Mouse (Mus musculus): ENCODE data around the gene Trpm5. TPM values are rescaled to one million over a fixed set of nuclear protein-coding genes. Genes with fewer than 3 reads are reported as not detected.

Trpm5 gene
- polyA plus RNA-seq, 1 experiment = 0.03 TPM

DNA sequence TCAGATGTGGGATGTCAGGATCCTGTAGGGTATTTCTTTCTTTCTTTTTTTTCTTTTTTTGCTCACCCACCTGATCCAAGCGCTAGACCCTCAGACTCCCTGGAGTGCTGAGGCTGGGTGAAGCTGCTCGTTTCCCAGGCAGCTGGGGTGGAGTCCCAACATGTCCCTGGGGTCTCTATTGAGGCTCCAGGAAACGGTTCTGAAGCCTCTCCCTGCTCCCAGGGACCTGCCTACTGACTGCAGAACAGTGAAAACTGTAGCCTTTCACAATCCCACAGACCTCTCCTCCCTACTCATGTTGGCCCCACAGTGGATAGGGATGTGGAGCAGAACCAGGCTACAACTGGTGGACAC, 39.9 kb downstream of the Trpm5 start:
- WGBS = 30% methylated on average over 3 of the region's 3 CpGs
- peak overlapping the region; percentile 91 for H3K4me3 ChIP-seq (ENCODE audit: insufficient read depth, low read depth, low read length)

DNA sequence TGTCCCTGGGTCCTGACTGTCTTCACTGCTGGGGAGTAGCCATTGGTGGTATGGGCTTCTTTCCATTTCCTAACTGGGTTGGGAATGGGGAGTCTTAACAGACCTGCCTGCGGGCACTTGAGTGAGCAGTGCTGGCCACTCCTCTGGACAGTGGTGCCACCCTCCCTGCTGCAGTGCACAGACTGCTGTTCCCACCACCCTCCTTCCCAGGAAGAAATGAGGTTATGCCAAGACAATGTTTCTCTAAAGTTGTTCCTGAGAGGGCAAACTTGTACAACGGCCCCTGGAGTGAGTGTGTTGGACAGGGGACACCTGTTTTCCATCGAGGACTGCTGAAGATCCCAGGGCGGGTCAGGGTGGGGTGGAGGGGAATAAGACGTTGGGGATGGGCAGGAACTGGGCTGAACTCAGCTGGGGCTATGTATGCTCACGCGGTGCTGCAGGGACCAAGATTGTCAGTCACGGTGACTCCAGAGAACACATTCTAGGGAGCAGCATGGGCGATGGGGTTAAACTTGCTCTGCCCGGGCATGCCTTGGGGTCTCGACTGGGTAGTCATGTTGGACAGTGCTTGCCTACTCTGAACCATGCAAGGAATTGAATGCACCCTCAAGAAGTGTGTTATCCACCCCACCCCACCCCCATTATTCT, 40.4 kb downstream of the Trpm5 start:
- DNase-seq = peak; percentile 24
- Histone ChIP-seq H3K27ac (ENCODE audit: insufficient read depth, low read depth, low read length) (peak overlapping the region; percentile 32; the same call in 1 of the 2 replicates), H3K4me3 (ENCODE audit: insufficient read depth, low read depth, low read length) (peak overlapping the region; percentile 91), H3K4me1 (ENCODE audit: control insufficient read depth, insufficient read depth, low read length) (peaks cover 61% of the 10 kb centered on the region), H3K27me3 (replicated peaks; ENCODE audit: control insufficient read depth, insufficient read depth, low read length) (no peaks in the 10 kb centered on the region), H3K36me3 (ENCODE audit: control insufficient read depth, insufficient read depth, low read length) (no peaks in the 10 kb centered on the region)
- TF ChIP-seq POLR2A (IDR thresholded peaks at IDR 0.05; ENCODE audit: low read depth, low read length) (no peak), CTCF (conservative IDR thresholded peaks at IDR 0.05; ENCODE audit: insufficient read depth, insufficient read length, low read depth, low read length) (no peak)
- WGBS = 9% methylated on average over 11 of the region's 11 CpGs

More for the DNA sequence above, 39.9 kb downstream of the Trpm5 start:
- Histone ChIP-seq H3K4me1 (ENCODE audit: control insufficient read depth, insufficient read depth, low read length) (peaks cover 56% of the 10 kb centered on the region), H3K27ac (ENCODE audit: insufficient read depth, low read depth, low read length) (peak overlapping the region; percentile 61), H3K27me3 (replicated peaks; ENCODE audit: control insufficient read depth, insufficient read depth, low read length) (no peaks in the 10 kb centered on the region), H3K36me3 (ENCODE audit: control insufficient read depth, insufficient read depth, low read length) (no peaks in the 10 kb centered on the region)
- no peak for DNase-seq
- TF ChIP-seq POLR2A (IDR thresholded peaks at IDR 0.05; ENCODE audit: low read depth, low read length) (no peak), CTCF (conservative IDR thresholded peaks at IDR 0.05; ENCODE audit: insufficient read depth, insufficient read length, low read depth, low read length) (no peak)

DNA sequence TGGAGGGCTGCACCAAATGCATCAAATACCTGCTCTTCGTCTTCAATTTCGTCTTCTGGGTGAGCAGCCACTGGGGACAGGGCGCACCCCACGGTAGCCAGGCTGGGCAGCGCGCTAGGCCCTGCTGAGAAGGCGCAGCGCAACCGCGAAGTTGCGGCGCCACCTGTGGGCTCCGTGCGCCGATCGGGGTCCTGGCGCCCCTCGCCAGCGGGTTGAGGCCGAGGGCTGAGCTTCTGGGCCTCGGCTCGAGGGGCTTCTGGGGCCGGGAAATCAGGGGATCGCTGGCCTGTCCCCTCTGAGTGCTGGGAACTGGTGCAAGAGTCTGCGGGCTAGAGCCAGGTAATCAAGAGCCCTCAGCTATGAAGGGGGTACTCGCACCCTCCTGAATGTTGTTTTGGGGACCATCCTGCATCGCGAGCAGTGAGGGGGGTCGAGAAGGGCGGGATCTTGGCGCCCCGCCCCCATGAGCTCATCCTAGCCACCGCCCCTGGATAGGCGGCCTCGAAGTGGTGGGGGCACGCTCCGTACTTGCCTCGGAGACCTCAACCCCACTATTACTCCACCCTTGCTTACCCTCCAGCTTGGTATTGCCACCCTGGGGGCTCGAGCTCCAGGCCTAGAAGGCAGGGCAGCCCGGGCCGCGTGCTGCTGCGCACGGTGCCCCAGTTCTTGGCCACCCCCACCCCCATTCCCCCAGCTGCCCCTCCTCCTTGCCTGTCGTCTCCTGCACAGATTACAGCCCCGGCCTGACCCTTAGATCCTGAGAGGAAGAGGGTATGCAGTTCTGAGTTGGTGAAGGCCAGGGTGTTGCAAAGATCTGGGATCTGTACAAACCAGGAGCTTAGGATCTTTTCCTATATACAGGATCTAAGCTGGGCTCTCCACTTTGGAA, 41.2 kb downstream of the Trpm5 start:
- H3K27ac ChIP-seq (ENCODE audit: insufficient read depth, low read depth, low read length) = peak overlapping the region; percentile 92
- under 1% methylated on average over 46 of the region's 46 CpGs for WGBS
- no peaks in the 10 kb centered on the region for H3K36me3 ChIP-seq (ENCODE audit: control insufficient read depth, insufficient read depth, low read length)
- H3K4me1 ChIP-seq (ENCODE audit: control insufficient read depth, insufficient read depth, low read length) = peaks cover 61% of the 10 kb centered on the region
- no peak for TF ChIP-seq POLR2A (IDR thresholded peaks at IDR 0.05; ENCODE audit: low read depth, low read length)
- TF ChIP-seq CTCF (conservative IDR thresholded peaks at IDR 0.05; ENCODE audit: insufficient read depth, insufficient read length, low read depth, low read length) = 0 out of 2 replicates have a peak, but pooled peaks have one; percentile 21
- H3K27me3 ChIP-seq (replicated peaks; ENCODE audit: control insufficient read depth, insufficient read depth, low read length) = no peaks in the 10 kb centered on the region
- peak overlapping the region; percentile 91 for H3K4me3 ChIP-seq (ENCODE audit: insufficient read depth, low read depth, low read length)
- DNase-seq = peak; percentile 68

DNA sequence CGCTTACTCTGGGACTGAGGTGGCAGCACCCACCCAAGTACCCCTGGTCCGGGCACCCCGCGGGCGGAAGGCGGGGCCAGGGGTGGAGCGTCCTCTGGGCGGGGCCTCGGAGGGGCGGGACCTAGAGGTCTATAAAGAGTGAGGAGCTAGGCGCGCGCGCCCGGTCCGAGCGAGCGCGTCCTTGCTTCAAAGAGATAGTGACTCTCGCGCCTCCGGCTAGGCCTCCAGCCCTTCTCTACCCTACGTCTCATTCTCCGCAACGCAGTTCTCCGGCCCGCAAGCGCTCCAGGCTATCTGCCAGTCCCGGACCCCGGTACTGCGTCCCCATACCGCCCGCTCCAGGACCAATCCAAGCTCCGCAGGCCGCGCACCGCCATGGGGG, 41.8 kb downstream of the Trpm5 start, which contains the start of gene Cd81:
Cd81 (plus strand) TSS at position 114 of the 382 bp plus-strand sequence.
- WGBS = 1% methylated on average over 37 of the region's 37 CpGs
- Histone ChIP-seq H3K27ac (ENCODE audit: insufficient read depth, low read depth, low read length) (peak within 1 kb of the TSS; percentile 92), H3K27me3 (replicated peaks; ENCODE audit: control insufficient read depth, insufficient read depth, low read length) (no peaks in the 10 kb centered on the region), H3K36me3 (ENCODE audit: control insufficient read depth, insufficient read depth, low read length) (no peaks in the 10 kb centered on the region), H3K4me3 (ENCODE audit: insufficient read depth, low read depth, low read length) (peak within 1 kb of the TSS; percentile 91), H3K4me1 (ENCODE audit: control insufficient read depth, insufficient read depth, low read length) (peaks cover 55% of the 10 kb centered on the region)
- TF ChIP-seq POLR2A (IDR thresholded peaks at IDR 0.05; ENCODE audit: low read depth, low read length) (peak; percentile 97), CTCF (conservative IDR thresholded peaks at IDR 0.05; ENCODE audit: insufficient read depth, insufficient read length, low read depth, low read length) (no peak)
- peak; percentile 90 for DNase-seq

DNA sequence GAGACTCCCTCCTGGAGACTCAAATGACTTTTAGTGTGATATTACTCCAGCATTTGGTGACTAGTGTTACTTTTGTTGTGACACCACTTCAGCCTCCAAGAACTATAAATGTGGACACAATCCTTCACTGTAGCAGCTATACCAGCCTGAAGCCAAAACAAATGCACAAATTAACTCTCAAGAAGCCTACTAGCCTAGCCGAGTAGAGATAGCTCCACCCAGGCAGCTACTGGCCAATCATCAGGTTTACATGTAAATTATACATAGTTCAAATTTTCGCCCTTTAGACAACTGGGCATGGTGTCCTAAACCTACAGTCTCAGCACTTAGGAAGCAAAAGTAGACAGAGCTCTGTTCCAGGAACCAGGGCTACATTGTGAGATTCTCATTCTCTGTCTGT, 43.1 kb downstream of the Trpm5 start:
- Histone ChIP-seq H3K4me1 (ENCODE audit: control insufficient read depth, insufficient read depth, low read length) (peaks cover 43% of the 10 kb centered on the region), H3K36me3 (ENCODE audit: control insufficient read depth, insufficient read depth, low read length) (no peaks in the 10 kb centered on the region), H3K27me3 (replicated peaks; ENCODE audit: control insufficient read depth, insufficient read depth, low read length) (no peaks in the 10 kb centered on the region), H3K4me3 (ENCODE audit: insufficient read depth, low read depth, low read length) (no peak overlapping the region), H3K27ac (ENCODE audit: insufficient read depth, low read depth, low read length) (0 out of 2 replicates have a peak overlapping the region, but pooled peaks have one; percentile 8)
- peak; percentile 45 for DNase-seq
- TF ChIP-seq CTCF (conservative IDR thresholded peaks at IDR 0.05; ENCODE audit: insufficient read depth, insufficient read length, low read depth, low read length) (no peak), POLR2A (IDR thresholded peaks at IDR 0.05; ENCODE audit: low read depth, low read length) (no peak)
- WGBS = 33% methylated on average over 2 of the region's 2 CpGs

DNA sequence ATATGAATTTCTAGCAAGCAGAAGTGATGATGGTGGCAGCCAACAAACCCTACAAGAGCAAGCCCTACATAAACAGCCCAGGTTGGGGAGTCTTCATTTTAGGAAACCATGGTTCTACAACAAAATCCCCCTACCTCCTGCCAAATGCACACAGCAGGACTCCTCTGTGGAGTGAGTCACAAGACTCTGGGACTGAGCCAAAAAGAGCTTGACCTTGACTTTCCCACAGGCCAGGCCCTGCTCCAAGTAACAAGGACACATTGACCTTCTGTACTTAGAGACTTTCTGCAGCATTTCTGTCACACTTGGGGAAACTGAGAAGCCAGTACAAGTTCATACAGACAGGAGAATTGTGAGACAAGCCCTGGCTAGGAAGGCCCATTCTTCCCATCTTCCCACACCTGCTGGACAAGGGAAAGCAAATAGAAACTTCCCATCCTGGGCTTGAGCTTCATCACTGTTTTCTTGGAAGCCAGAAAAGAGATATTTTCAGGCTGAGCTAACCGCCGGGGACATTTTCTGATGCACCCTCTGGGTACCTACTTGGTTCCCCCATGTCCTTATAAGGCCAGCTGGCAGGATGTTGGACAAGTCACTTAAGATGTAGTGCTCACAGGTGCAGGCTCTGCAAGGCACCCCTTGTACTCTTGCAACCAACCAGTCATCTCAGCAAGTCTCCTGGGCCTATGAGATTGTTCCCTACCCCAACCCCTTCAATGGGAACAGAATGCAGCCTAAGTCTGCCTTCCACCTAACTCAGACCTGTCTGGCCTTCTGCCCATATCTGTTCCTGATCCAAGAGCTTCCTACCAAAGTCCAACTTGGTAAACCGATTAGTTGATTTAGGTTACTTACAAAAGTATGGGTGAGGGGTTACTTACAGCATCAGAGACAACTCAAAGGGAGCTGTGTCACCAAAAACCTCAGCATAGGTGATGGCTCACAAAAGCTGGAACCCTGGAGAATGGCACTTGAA, 44.3 kb downstream of the Trpm5 start:
- peak; percentile 90 for DNase-seq
- H3K27me3 ChIP-seq (replicated peaks; ENCODE audit: control insufficient read depth, insufficient read depth, low read length) = no peaks in the 10 kb centered on the region
- no peak for TF ChIP-seq CTCF (conservative IDR thresholded peaks at IDR 0.05; ENCODE audit: insufficient read depth, insufficient read length, low read depth, low read length)
- no peak for TF ChIP-seq POLR2A (IDR thresholded peaks at IDR 0.05; ENCODE audit: low read depth, low read length)
- H3K36me3 ChIP-seq (ENCODE audit: control insufficient read depth, insufficient read depth, low read length) = no peaks in the 10 kb centered on the region
- peaks cover 35% of the 10 kb centered on the region for H3K4me1 ChIP-seq (ENCODE audit: control insufficient read depth, insufficient read depth, low read length)
- no peak overlapping the region for H3K4me3 ChIP-seq (ENCODE audit: insufficient read depth, low read depth, low read length)
- H3K27ac ChIP-seq (ENCODE audit: insufficient read depth, low read depth, low read length) = peak overlapping the region; percentile 80
- WGBS = 64% methylated on average over 3 of the region's 3 CpGs

All from kidney, adult 2 months (tissue).